Mouse (Mus musculus): ENCODE results near the gene Slc29a1. TPM values are rescaled to one million over a fixed set of nuclear protein-coding genes. Genes with fewer than 3 reads are reported as not detected.

The Slc29a1 gene
- polyA plus RNA-seq, 1 experiment, result 35.9 TPM

GRCm38 (mm10) chr17:45598891-45599290 is 515 bp downstream of the Slc29a1 start:
- Histone ChIP-seq H3K27ac (ENCODE audit: insufficient read depth, low read length) (no peak overlapping the region), H3K4me3 (ENCODE audit: insufficient read depth, low read length) (no peak overlapping the region), H3K4me1 (ENCODE audit: control insufficient read depth, insufficient read depth, low read length) (peaks cover 6% of the 10 kb centered on the region)
- TF ChIP-seq POLR2A (IDR thresholded peaks at IDR 0.05; ENCODE audit: extremely low read depth, insufficient read depth, low read length) (no peak), CTCF (IDR thresholded peaks at IDR 0.05; ENCODE audit: extremely low read depth, insufficient read depth, low read length) (no peak)

- no peak for TF ChIP-seq POLR2A (IDR thresholded peaks at IDR 0.05; ENCODE audit: extremely low read depth, insufficient read depth, low read length)
- no peak for TF ChIP-seq CTCF (IDR thresholded peaks at IDR 0.05; ENCODE audit: extremely low read depth, insufficient read depth, low read length)
- no peak overlapping the region for H3K4me3 ChIP-seq (ENCODE audit: insufficient read depth, low read length)
- peaks cover 6% of the 10 kb centered on the region for H3K4me1 ChIP-seq (ENCODE audit: control insufficient read depth, insufficient read depth, low read length)
- no peak overlapping the region for H3K27ac ChIP-seq (ENCODE audit: insufficient read depth, low read length)
These were observed 1.0 kb downstream of the Slc29a1 start for GRCm38 (mm10) chr17:45598376-45598775.

- TF ChIP-seq CTCF (IDR thresholded peaks at IDR 0.05; ENCODE audit: extremely low read depth, insufficient read depth, low read length), result no peak
- no peak for TF ChIP-seq POLR2A (IDR thresholded peaks at IDR 0.05; ENCODE audit: extremely low read depth, insufficient read depth, low read length)
- Histone ChIP-seq H3K27ac (ENCODE audit: insufficient read depth, low read length) (no peak overlapping the region), H3K4me1 (ENCODE audit: control insufficient read depth, insufficient read depth, low read length) (peaks cover 6% of the 10 kb centered on the region), H3K4me3 (ENCODE audit: insufficient read depth, low read length) (no peak overlapping the region)
These were observed 1.6 kb downstream of the Slc29a1 start for GRCm38 (mm10) chr17:45597787-45598186.

GRCm38 (mm10) chr17:45596631-45597396 is 2.6 kb downstream of the Slc29a1 start:
- TF ChIP-seq CTCF (IDR thresholded peaks at IDR 0.05; ENCODE audit: extremely low read depth, insufficient read depth, low read length) (peak; percentile 35; the same call in 1 of the 2 replicates), POLR2A (IDR thresholded peaks at IDR 0.05; ENCODE audit: extremely low read depth, insufficient read depth, low read length) (no peak)
- Histone ChIP-seq H3K4me3 (ENCODE audit: insufficient read depth, low read length) (no peak overlapping the region), H3K27ac (ENCODE audit: insufficient read depth, low read length) (no peak overlapping the region), H3K4me1 (ENCODE audit: control insufficient read depth, insufficient read depth, low read length) (peaks cover 9% of the 10 kb centered on the region)

GRCm38 (mm10) chr17:45595736-45596390 is 3.5 kb downstream of the Slc29a1 start:
- peaks cover 9% of the 10 kb centered on the region for H3K4me1 ChIP-seq (ENCODE audit: control insufficient read depth, insufficient read depth, low read length)
- peak overlapping the region; percentile 38 for H3K4me3 ChIP-seq (ENCODE audit: insufficient read depth, low read length)
- no peak overlapping the region for H3K27ac ChIP-seq (ENCODE audit: insufficient read depth, low read length)
- TF ChIP-seq POLR2A (IDR thresholded peaks at IDR 0.05; ENCODE audit: extremely low read depth, insufficient read depth, low read length), result no peak
- no peak for TF ChIP-seq CTCF (IDR thresholded peaks at IDR 0.05; ENCODE audit: extremely low read depth, insufficient read depth, low read length)

- Histone ChIP-seq H3K4me3 (ENCODE audit: insufficient read depth, low read length) (peak overlapping the region; percentile 38), H3K27ac (ENCODE audit: insufficient read depth, low read length) (no peak overlapping the region), H3K4me1 (ENCODE audit: control insufficient read depth, insufficient read depth, low read length) (peaks cover 9% of the 10 kb centered on the region)
- no peak for TF ChIP-seq CTCF (IDR thresholded peaks at IDR 0.05; ENCODE audit: extremely low read depth, insufficient read depth, low read length)
- TF ChIP-seq POLR2A (IDR thresholded peaks at IDR 0.05; ENCODE audit: extremely low read depth, insufficient read depth, low read length), result no peak
These were observed 4.3 kb downstream of the Slc29a1 start for GRCm38 (mm10) chr17:45594881-45595735.

- TF ChIP-seq POLR2A (IDR thresholded peaks at IDR 0.05; ENCODE audit: extremely low read depth, insufficient read depth, low read length), result no peak
- no peak for TF ChIP-seq CTCF (IDR thresholded peaks at IDR 0.05; ENCODE audit: extremely low read depth, insufficient read depth, low read length)
- no peak overlapping the region for H3K27ac ChIP-seq (ENCODE audit: insufficient read depth, low read length)
- no peak overlapping the region for H3K4me3 ChIP-seq (ENCODE audit: insufficient read depth, low read length)
- peaks cover 9% of the 10 kb centered on the region for H3K4me1 ChIP-seq (ENCODE audit: control insufficient read depth, insufficient read depth, low read length)
These were observed 5.2 kb downstream of the Slc29a1 start for GRCm38 (mm10) chr17:45594195-45594594.

- Histone ChIP-seq H3K4me3 (ENCODE audit: insufficient read depth, low read length) (no peak overlapping the region), H3K4me1 (ENCODE audit: control insufficient read depth, insufficient read depth, low read length) (peaks cover 9% of the 10 kb centered on the region), H3K27ac (ENCODE audit: insufficient read depth, low read length) (no peak overlapping the region)
- TF ChIP-seq CTCF (IDR thresholded peaks at IDR 0.05; ENCODE audit: extremely low read depth, insufficient read depth, low read length) (no peak), POLR2A (IDR thresholded peaks at IDR 0.05; ENCODE audit: extremely low read depth, insufficient read depth, low read length) (no peak)
These were observed 5.9 kb downstream of the Slc29a1 start for GRCm38 (mm10) chr17:45593479-45593878.
